In the genomic region with DNA sequence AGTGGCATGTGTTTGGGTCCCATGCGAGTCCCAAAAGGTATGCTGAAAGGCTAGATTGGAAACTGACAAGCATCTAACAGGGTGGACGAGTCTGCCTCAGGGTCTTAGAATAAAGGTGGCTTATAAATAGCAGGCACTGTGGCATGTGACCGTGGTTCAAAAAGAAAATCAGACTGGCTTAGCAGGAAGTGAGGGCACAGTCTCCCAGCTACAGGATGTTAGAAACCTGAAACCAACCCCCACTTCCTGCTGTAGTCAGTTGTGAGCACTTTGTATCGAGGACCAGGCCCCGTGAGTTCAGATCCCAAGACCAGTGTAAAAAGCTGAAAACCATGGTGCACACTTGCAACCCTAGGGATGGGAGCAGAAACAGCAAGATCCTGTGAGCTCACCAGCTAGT, we compare ENCODE assay signal across 14 mouse cellular contexts. TPM values are rescaled to one million over a fixed set of nuclear protein-coding genes. Genes with fewer than 3 reads are reported as not detected.
A peak's percentile ranks its signal among the peaks of the same experiment; 100 is the strongest.
DNase-seq lines count a peak whose midpoint lies in the region; ATAC-seq lines count a peak whose summit lies in the region.
"Had no signal": no experiment of that assay in that cellular context is flagged by ENCODE, and none has a peak within 500 bp of the region (broad histone marks: within the 10 kb centered on the region; RNA-seq: fewer than 3 reads in every experiment).

No protein-coding gene starts in this region.

- peak; percentile 8 for DNase-seq in embryo, embryonic 10 days (ENCODE audit: low spot score)
- DNase-seq in embryo, embryonic 9.5 days (ENCODE audit: extremely low spot score) = no peak
- peak; percentile 18 for DNase-seq in embryonic facial prominence, embryonic 10.5 days (ENCODE audit: low spot score)
- DNase-seq in thymus, postnatal 14 days = peak; percentile 79
- no peak for DNase-seq in right cerebral cortex, postnatal 14 days
- no peak for DNase-seq in forebrain, embryonic 14.5 days (ENCODE audit: low spot score)
- no peak for DNase-seq in heart, postnatal 36 days
- DNase-seq: kidney, adult 9 months; left cerebral cortex, postnatal 4 days; lung, postnatal 4 days; right cerebral cortex, postnatal 25 days had no signal

- 43% methylated on average over 5 of the region's 5 CpGs for WGBS in embryonic facial prominence, embryonic 10.5 days
- 90% methylated on average over 5 of the region's 5 CpGs for WGBS in forebrain, embryonic 14.5 days

- H3K4me3 ChIP-seq in embryonic facial prominence, embryonic 10.5 days = no peak overlapping the region
- H3K4me3 ChIP-seq in forebrain, embryonic 14.5 days (ENCODE audit: low read depth, low read length) = no peak overlapping the region
- H3K4me3 ChIP-seq: embryonic facial prominence, embryonic 15.5 days; neural tube, embryonic 13.5 days had no signal

- intact Hi-C loops in heart, postnatal 36 days (cut with DNase I) = no loop called here

- H3K27ac ChIP-seq in embryonic facial prominence, embryonic 10.5 days (replicated peaks) = 0 out of 2 replicates have a peak overlapping the region, but pooled peaks have one; percentile 3
- H3K27ac ChIP-seq in forebrain, embryonic 14.5 days (ENCODE audit: low read depth, low read length) = no peak overlapping the region
- H3K27ac ChIP-seq: embryonic facial prominence, embryonic 15.5 days; neural tube, embryonic 13.5 days had no signal

- H3K27me3 ChIP-seq in embryonic facial prominence, embryonic 10.5 days (replicated peaks; ENCODE audit: low read depth, poor library complexity, severe bottlenecking) = no peaks in the 10 kb centered on the region
- no peaks in the 10 kb centered on the region for H3K27me3 ChIP-seq in forebrain, embryonic 14.5 days (replicated peaks; ENCODE audit: control insufficient read depth, insufficient read depth, low read length)
- H3K27me3 ChIP-seq: embryonic facial prominence, embryonic 15.5 days; neural tube, embryonic 13.5 days had no signal

- peak; percentile 47; the same call in 1 of the 2 replicates for ATAC-seq in monocyte, adult 5-6 weeks (replicated peaks; ENCODE audit: insufficient number of reproducible peaks, low FRiP score, low TSS enrichment, poor library complexity, severe bottlenecking)
- ATAC-seq in forebrain, embryonic 14.5 days = no peak

- H3K9me3 ChIP-seq in embryonic facial prominence, embryonic 10.5 days = no peaks in the 10 kb centered on the region
- no peaks in the 10 kb centered on the region for H3K9me3 ChIP-seq in forebrain, embryonic 14.5 days (replicated peaks; ENCODE audit: control insufficient read depth, low read length)
- H3K9me3 ChIP-seq: embryonic facial prominence, embryonic 15.5 days; neural tube, embryonic 13.5 days had no signal

- H3K9ac ChIP-seq in forebrain, embryonic 14.5 days (ENCODE audit: low read length) = no peak overlapping the region
- H3K9ac ChIP-seq: embryonic facial prominence, embryonic 15.5 days; neural tube, embryonic 13.5 days had no signal

- peaks cover 8% of the 10 kb centered on the region for H3K4me1 ChIP-seq in embryonic facial prominence, embryonic 10.5 days
- H3K4me1 ChIP-seq in forebrain, embryonic 14.5 days (ENCODE audit: control insufficient read depth, insufficient read depth, low read length) = no peaks in the 10 kb centered on the region
- H3K4me1 ChIP-seq: embryonic facial prominence, embryonic 15.5 days; neural tube, embryonic 13.5 days had no signal

- no peaks in the 10 kb centered on the region for H3K36me3 ChIP-seq in embryonic facial prominence, embryonic 10.5 days (replicated peaks)
- H3K36me3 ChIP-seq in forebrain, embryonic 14.5 days (ENCODE audit: control insufficient read depth, insufficient read depth, low read length) = no peaks in the 10 kb centered on the region
- H3K36me3 ChIP-seq: embryonic facial prominence, embryonic 15.5 days; neural tube, embryonic 13.5 days had no signal

- H3K4me2 ChIP-seq in forebrain, embryonic 14.5 days (ENCODE audit: low read length) = no peak overlapping the region
- H3K4me2 ChIP-seq: embryonic facial prominence, embryonic 15.5 days; neural tube, embryonic 13.5 days had no signal

RNA-seq across cellular contexts. Expression of a gene that starts 37.6 kb away (rescaled TPM):
- polyA plus RNA-seq in embryonic facial prominence, embryonic 10.5 days (2016; fragmentation: Nextera tagmentation; extraction: Ambion mirVana) = 0.26 and 0.34 TPM in 2 replicates
- 231 to 487 TPM (median 232 TPM) in 3 replicates for total RNA-seq in monocyte, adult 5-6 weeks (2017)
- 0.32 and 0.37 TPM in 2 replicates for polyA plus RNA-seq in forebrain, embryonic 14.5 days (2014; fragmentation: Nextera tagmentation; extraction: Ambion mirVana)
- total RNA-seq in heart, postnatal 36 days (2021) = 10 to 100 TPM; 15.5 to 31.8 TPM

Comparison
In these comparisons a context has a peak if more than half of its experiments do, and no peak if none do; other contexts are left out.
1. DNase-seq: peak in embryo, embryonic 10 days (single experiment), embryonic facial prominence, embryonic 10.5 days (single experiment) and thymus, postnatal 14 days (single experiment); none in embryo, embryonic 9.5 days (single experiment), right cerebral cortex, postnatal 14 days (single experiment), forebrain, embryonic 14.5 days (single experiment) and heart, postnatal 36 days (0 of 2).